Mouse (Mus musculus) intestine, embryonic 16.5 days (tissue): ENCODE data around the gene Hes3. TPM values are rescaled to one million over a fixed set of nuclear protein-coding genes. Genes with fewer than 3 reads are reported as not detected.

Experiments used
- ATAC-seq: fragments of 200-750 bp; cut with Nextera tagmentation; 2 replicates; pipeline ENCODE4 v1.8.0; 2017; ENCODE audit warnings: moderate TSS enrichment, moderate library complexity
- H3K27ac ChIP-seq: fragments of 300-500 bp; sonication (generic); 2 replicates; pipeline ENCODE4 v1.5.1; 2014; ENCODE audit warnings: mild to moderate bottlenecking, low read length
- H3K27me3 ChIP-seq: fragments of 300-500 bp; sonication (generic); replicated peaks from 2 replicates; pipeline ENCODE4 v1.6.1; 2014; ENCODE audit warnings: low read length, control low read depth, mixed read lengths; ENCODE audit not compliant: control insufficient read depth, insufficient read depth
- H3K36me3 ChIP-seq: fragments of 300-500 bp; sonication (generic); 2 replicates; pipeline ENCODE4 v1.6.1; 2014; ENCODE audit warnings: low read length, control low read depth; ENCODE audit not compliant: control insufficient read depth, insufficient read depth
- H3K4me1 ChIP-seq: fragments of 300-500 bp; sonication (generic); 2 replicates; pipeline ENCODE4 v1.6.1; 2014; ENCODE audit warnings: low read length, control low read depth, mixed read lengths; ENCODE audit not compliant: control insufficient read depth, insufficient read depth
- H3K4me2 ChIP-seq: fragments of 300-500 bp; sonication (generic); 2 replicates; pipeline ENCODE4 v1.6.1; 2014; ENCODE audit warnings: low read depth, low read length, control low read depth
- H3K4me3 ChIP-seq: fragments of 300-500 bp; sonication (generic); 2 replicates; pipeline ENCODE4 v1.5.1; 2014; ENCODE audit warnings: mild to moderate bottlenecking, low read length
- H3K9ac ChIP-seq: fragments of 300-500 bp; sonication (generic); 2 replicates; pipeline ENCODE4 v1.6.1; 2014; ENCODE audit warnings: low read depth, low read length
- H3K9me3 ChIP-seq: fragments of 300-500 bp; sonication (generic); 2 replicates; pipeline ENCODE4 v1.6.1; 2016; ENCODE audit warnings: low read length, control low read depth; ENCODE audit not compliant: control insufficient read depth
- WGBS: fragments of 180-500 bp; shearing (Covaris S2); extraction: QIAGEN DNeasy Blood & Tissue Kit; methylation state at CpG from one replicate; pipeline ENCODE4 v1.1.7; 2014; 5-methylcytosine and 5-hydroxymethylcytosine counted together
- polyA plus RNA-seq: library from polyadenylated mRNA; unstranded; fragments of >200 nt; fragmentation: Nextera tagmentation; extraction: Ambion mirVana; gene quantifications from 2 replicates; pipeline ENCODE4 v1.2.1, GENCODE M21; 2015

Gene Hes3
- polyA plus RNA-seq, 1 experiment from 2014 or later = not detected

- Histone ChIP-seq H3K36me3 (no peaks in the 10 kb centered on the region; the same call in 1 of the 2 replicates), H3K4me3 (peak overlapping the region; percentile 42; the same call in 1 of the 2 replicates), H3K9me3 (no peaks in the 10 kb centered on the region), H3K9ac (no peak overlapping the region; the same call in 1 of the 2 replicates), H3K27ac (no peak overlapping the region), H3K27me3 (peaks cover 48% of the 10 kb centered on the region), H3K4me2 (peak overlapping the region; percentile 79), H3K4me1 (peaks cover 16% of the 10 kb centered on the region)
- peak; percentile 29; the same call in 1 of the 2 replicates for ATAC-seq
- WGBS = 5% methylated on average over 14 of the region's 14 CpGs
Measured at GRCm38 (mm10) chr4:152312186-152312585, 20.7 kb upstream of the Hes3 start.

- H3K27ac ChIP-seq = no peak overlapping the region
- peaks cover 4% of the 10 kb centered on the region; the same call in 1 of the 2 replicates for H3K36me3 ChIP-seq
- WGBS = 86% methylated on average over 9 of the region's 9 CpGs
- peaks cover 9% of the 10 kb centered on the region; the same call in 1 of the 2 replicates for H3K27me3 ChIP-seq
- H3K4me2 ChIP-seq = no peak overlapping the region
- H3K4me1 ChIP-seq = no peaks in the 10 kb centered on the region
- H3K4me3 ChIP-seq = no peak overlapping the region
- H3K9me3 ChIP-seq = no peaks in the 10 kb centered on the region
- H3K9ac ChIP-seq = no peak overlapping the region
- no peak; the same call in 1 of the 2 replicates for ATAC-seq
Measured at GRCm38 (mm10) chr4:152307542-152307941, 16.1 kb upstream of the Hes3 start.

DNA sequence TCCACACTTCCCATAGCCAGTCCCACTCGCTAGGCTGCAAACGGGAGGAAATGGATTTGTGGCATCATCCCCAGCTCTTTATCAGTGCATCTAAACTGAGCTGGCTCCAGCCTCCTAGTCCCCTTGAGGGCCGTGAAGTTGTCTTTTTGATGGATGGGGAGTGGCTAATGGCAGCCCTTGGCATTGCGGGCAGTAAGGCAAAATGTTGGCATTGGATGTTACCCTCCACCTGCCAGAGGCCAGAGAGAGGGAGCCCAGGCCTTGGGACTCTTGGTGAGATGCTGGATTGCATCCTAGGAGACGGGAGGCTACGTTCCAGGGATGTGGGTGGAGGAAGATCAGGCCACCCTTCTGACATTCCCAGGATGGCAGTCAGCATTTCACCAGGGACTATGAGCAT lies 14.5 kb upstream of the Hes3 start:
- Histone ChIP-seq H3K4me3 (no peak overlapping the region), H3K36me3 (peaks cover 4% of the 10 kb centered on the region; the same call in 1 of the 2 replicates), H3K9me3 (no peaks in the 10 kb centered on the region), H3K4me1 (no peaks in the 10 kb centered on the region), H3K27me3 (no peaks in the 10 kb centered on the region), H3K27ac (no peak overlapping the region), H3K9ac (no peak overlapping the region), H3K4me2 (no peak overlapping the region)
- ATAC-seq = no peak
- 68% methylated on average over 6 of the region's 6 CpGs for WGBS

DNA sequence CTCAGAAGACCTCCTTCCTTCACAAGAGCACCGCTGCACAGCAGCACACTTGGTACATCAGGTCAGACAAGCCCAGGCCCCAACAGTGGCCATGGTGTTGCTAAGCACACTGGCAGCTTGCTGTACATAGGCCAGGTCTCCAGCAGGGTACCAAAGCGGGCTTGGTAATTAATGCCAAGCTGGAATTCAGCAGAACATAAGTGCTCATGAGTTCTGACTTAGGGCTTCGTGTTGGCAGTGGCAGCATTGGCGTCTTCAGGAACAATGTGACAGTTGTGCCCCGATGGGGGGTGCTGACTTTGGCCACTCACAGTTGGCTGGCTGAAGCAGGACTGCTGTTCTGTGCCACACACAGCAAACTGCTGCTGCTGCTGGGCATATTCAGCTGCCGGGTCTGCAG lies 13.2 kb upstream of the Hes3 start:
- Histone ChIP-seq H3K9ac (no peak overlapping the region), H3K4me2 (no peak overlapping the region), H3K4me1 (no peaks in the 10 kb centered on the region), H3K4me3 (no peak overlapping the region), H3K36me3 (peaks cover 4% of the 10 kb centered on the region; the same call in 1 of the 2 replicates), H3K27ac (no peak overlapping the region), H3K9me3 (no peaks in the 10 kb centered on the region), H3K27me3 (no peaks in the 10 kb centered on the region)
- 94% methylated on average over 6 of the region's 6 CpGs for WGBS
- ATAC-seq = no peak

DNA sequence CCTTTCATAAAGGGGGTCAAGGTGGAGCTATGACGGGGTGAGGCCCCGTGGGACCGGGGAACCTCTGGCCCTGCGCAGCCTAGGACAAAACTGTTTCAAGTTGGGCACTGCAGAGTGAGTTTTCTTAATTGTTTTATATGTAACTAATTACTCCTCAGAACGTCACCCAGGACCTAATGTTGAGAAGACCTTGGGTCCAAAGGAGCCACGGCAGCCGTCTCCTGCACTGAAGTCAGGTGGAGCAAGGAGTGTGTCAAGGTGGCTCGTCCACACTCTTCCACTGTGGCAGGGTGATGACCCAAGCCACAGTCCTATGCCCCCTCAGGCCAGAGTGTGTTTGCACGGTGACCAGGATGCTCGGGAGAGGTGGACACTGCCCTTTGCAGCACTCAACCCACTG lies 11.7 kb upstream of the Hes3 start:
- H3K4me1 ChIP-seq = peaks cover 6% of the 10 kb centered on the region; the same call in 1 of the 2 replicates
- ATAC-seq = no peak
- WGBS = 87% methylated on average over 10 of the region's 10 CpGs

DNA sequence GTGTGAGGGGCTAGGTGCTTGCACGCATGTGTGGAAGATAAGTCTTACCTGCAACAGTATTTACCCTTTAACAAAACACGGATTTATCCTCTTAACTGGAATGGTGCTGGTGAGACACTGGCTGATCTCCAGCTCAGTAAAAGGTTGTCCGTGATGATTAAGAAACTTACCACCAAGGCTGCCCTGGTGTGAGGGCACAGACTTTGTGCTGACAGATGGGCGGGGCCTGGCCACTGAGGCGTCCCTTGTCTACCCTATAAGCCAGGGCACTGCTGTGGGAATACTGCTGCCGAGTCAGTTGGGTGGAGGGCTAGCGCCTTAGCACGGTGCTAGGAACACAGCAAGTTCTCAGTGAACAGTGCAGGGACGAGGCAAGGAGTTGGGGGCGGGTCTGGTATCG lies 10.6 kb upstream of the Hes3 start:
- 77% methylated on average over 11 of the region's 11 CpGs for WGBS
- H3K9me3 ChIP-seq = no peaks in the 10 kb centered on the region
- no peak for ATAC-seq
- H3K4me3 ChIP-seq = no peak overlapping the region
- H3K27ac ChIP-seq = no peak overlapping the region
- no peak overlapping the region for H3K4me2 ChIP-seq
- H3K36me3 ChIP-seq = peaks cover 4% of the 10 kb centered on the region; the same call in 1 of the 2 replicates
- H3K4me1 ChIP-seq = peaks cover 9% of the 10 kb centered on the region
- H3K27me3 ChIP-seq = no peaks in the 10 kb centered on the region
- H3K9ac ChIP-seq = no peak overlapping the region

More for the DNA sequence above, 11.7 kb upstream of the Hes3 start:
- no peaks in the 10 kb centered on the region for H3K27me3 ChIP-seq
- H3K9ac ChIP-seq = no peak overlapping the region
- no peak overlapping the region for H3K27ac ChIP-seq
- no peak overlapping the region for H3K4me3 ChIP-seq
- no peaks in the 10 kb centered on the region for H3K9me3 ChIP-seq
- H3K36me3 ChIP-seq = peaks cover 4% of the 10 kb centered on the region; the same call in 1 of the 2 replicates
- no peak overlapping the region for H3K4me2 ChIP-seq

DNA sequence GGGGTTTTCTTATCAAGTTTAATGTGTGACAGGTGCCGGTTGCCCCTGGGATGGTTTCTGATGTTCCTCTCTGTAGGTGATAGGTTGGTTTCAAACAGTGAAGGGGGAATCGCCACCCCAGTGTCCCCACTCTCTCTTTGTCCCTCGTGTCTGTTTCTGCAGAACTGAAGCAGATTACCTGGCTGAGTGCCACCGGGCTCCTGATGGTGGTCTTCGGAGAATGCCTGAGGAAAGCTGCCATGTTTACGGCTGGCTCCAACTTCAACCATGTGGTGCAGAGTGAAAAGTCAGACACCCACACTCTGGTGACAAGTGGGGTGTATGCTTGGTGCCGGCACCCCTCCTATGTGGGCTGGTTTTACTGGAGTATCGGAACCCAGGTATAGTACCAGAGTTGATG lies 8.9 kb upstream of the Hes3 start:
- H3K4me3 ChIP-seq = no peak overlapping the region
- H3K27ac ChIP-seq = no peak overlapping the region
- H3K9me3 ChIP-seq = no peaks in the 10 kb centered on the region
- WGBS = 91% methylated on average over 8 of the region's 8 CpGs
- peaks cover 11% of the 10 kb centered on the region for H3K4me1 ChIP-seq
- H3K9ac ChIP-seq = no peak overlapping the region
- no peak for ATAC-seq
- H3K36me3 ChIP-seq = peaks cover 4% of the 10 kb centered on the region; the same call in 1 of the 2 replicates
- no peaks in the 10 kb centered on the region for H3K27me3 ChIP-seq
- no peak overlapping the region for H3K4me2 ChIP-seq

GRCm38 (mm10) chr4:152298836-152299235 lies 7.4 kb upstream of the Hes3 start:
- peaks cover 12% of the 10 kb centered on the region for H3K4me1 ChIP-seq
- no peak overlapping the region for H3K27ac ChIP-seq
- no peaks in the 10 kb centered on the region for H3K9me3 ChIP-seq
- no peak for ATAC-seq
- WGBS = 86% methylated on average over 14 of the region's 14 CpGs
- H3K4me3 ChIP-seq = no peak overlapping the region
- no peak overlapping the region for H3K9ac ChIP-seq
- peaks cover 4% of the 10 kb centered on the region; the same call in 1 of the 2 replicates for H3K36me3 ChIP-seq
- H3K4me2 ChIP-seq = no peak overlapping the region
- H3K27me3 ChIP-seq = no peaks in the 10 kb centered on the region

GRCm38 (mm10) chr4:152296874-152297861 lies 5.7 kb upstream of the Hes3 start, which contains the start of gene Icmt:
Gene Icmt, plus strand, starts transcription at chr4:152297227.
- ATAC-seq = peak; percentile 98
- peak within 1 kb of the TSS; percentile 92 for H3K4me3 ChIP-seq
- H3K4me2 ChIP-seq = peak within 1 kb of the TSS; percentile 93
- peaks cover 12% of the 10 kb centered on the region for H3K4me1 ChIP-seq
- H3K9ac ChIP-seq = peak within 1 kb of the TSS; percentile 95
- WGBS = under 1% methylated on average over 115 of the region's 119 CpGs
- H3K9me3 ChIP-seq = no peaks in the 10 kb centered on the region
- peak within 1 kb of the TSS; percentile 58; the same call in 1 of the 2 replicates for H3K27ac ChIP-seq
- H3K36me3 ChIP-seq = no peaks in the 10 kb centered on the region
- H3K27me3 ChIP-seq = peaks cover 10% of the 10 kb centered on the region; the same call in 1 of the 2 replicates
